Mouse (Mus musculus): ENCODE results near the gene Calhm3.

Gene Calhm3

GRCm38 (mm10) chr19:47104641-47105271, 52.8 kb downstream of the Calhm3 start:
- DNase-seq, result no peak

All from kidney, postnatal 4 days (tissue).